Comparison of ENCODE assay signal across 22 mouse cellular contexts in the genomic region with DNA sequence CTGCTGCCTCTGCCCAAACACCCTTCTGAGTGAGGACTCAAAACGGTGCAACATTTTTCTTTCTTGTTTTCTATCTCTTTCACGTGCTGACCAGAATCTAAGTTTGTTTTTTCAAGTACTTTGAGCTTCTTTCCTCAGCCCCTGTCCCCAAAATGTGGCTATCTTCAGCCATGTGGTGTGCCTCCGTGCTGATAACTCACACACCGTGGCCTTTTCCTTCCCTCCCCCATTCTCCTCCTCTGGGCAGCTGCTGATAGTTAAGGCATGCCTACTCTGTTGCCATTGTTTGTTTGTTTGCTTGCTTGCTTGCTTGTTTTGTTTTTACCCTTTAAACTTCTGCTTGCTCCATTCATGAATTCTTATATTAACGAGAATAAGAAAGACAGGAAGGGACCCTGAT. TPM values are rescaled to one million over a fixed set of nuclear protein-coding genes. Genes with fewer than 3 reads are reported as not detected.
DNase-seq lines count a peak whose midpoint lies in the region; ATAC-seq lines count a peak whose summit lies in the region.
"Had no signal": no experiment of that assay in that cellular context is flagged by ENCODE, and none has a peak within 500 bp of the region (broad histone marks: within the 10 kb centered on the region; RNA-seq: fewer than 3 reads in every experiment).

No protein-coding gene starts in this region.

- H3K4me3 ChIP-seq in heart, embryonic 15.5 days = no peak overlapping the region
- H3K4me3 ChIP-seq: embryonic facial prominence, embryonic 10.5 days; gastrocnemius, adult 2 months; hindbrain, embryonic 12.5 days; midbrain, embryonic 15.5 days had no signal

- H3K36me3 ChIP-seq in heart, embryonic 15.5 days = no peaks in the 10 kb centered on the region
- H3K36me3 ChIP-seq: embryonic facial prominence, embryonic 10.5 days; hindbrain, embryonic 12.5 days; midbrain, embryonic 15.5 days had no signal

- intact Hi-C loops in heart, postnatal 10 days (cut with DNase I) = no loop called here

- WGBS in heart, embryonic 15.5 days = 13% methylated on average over 5 of the region's 5 CpGs

- H3K4me1 ChIP-seq in heart, embryonic 15.5 days (replicated peaks) = peaks cover 4% of the 10 kb centered on the region; the same call in 1 of the 2 replicates
- H3K4me1 ChIP-seq: midbrain, embryonic 15.5 days had no signal

- H3K9ac ChIP-seq in heart, embryonic 15.5 days = no peak overlapping the region
- H3K9ac ChIP-seq: hindbrain, embryonic 12.5 days; lung, embryonic 14.5 days; midbrain, embryonic 15.5 days had no signal

- no peak for ATAC-seq in heart, embryonic 15.5 days (replicated peaks; ENCODE audit: insufficient number of reproducible peaks, insufficient read depth, low FRiP score, low read depth)
- ATAC-seq in erythroblast, adult 5-6 weeks (replicated peaks; ENCODE audit: low FRiP score, poor library complexity, severe bottlenecking) = peak; percentile 50
- peak; percentile 89 for ATAC-seq in megakaryocyte progenitor cell, adult 5-6 weeks (replicated peaks; ENCODE audit: poor library complexity)
- ATAC-seq: inflammation-experienced regulatory T-cells, adult 6 months; midbrain, embryonic 15.5 days had no signal

- 0 out of 2 replicates have a peak, but pooled peaks cover 7% of the 10 kb centered on the region for H3K27me3 ChIP-seq in heart, embryonic 15.5 days

- no peak for DNase-seq in heart, postnatal 10 days
- DNase-seq in liver = peak; percentile 70
- DNase-seq in urinary bladder, postnatal 36 days (ENCODE audit: low spot score in 2 of 2) = no peak
- DNase-seq in urinary bladder, adult 2 months (ENCODE audit: low spot score) = no peak
- DNase-seq: adrenal gland, postnatal 25 days; cerebellum, postnatal 10 days; gastrocnemius, adult 2 months; kidney, postnatal 10 days; lung, embryonic 14.5 days; right cerebral cortex, adult 18-20 months had no signal

- no peak overlapping the region for H3K27ac ChIP-seq in heart, embryonic 15.5 days
- H3K27ac ChIP-seq: embryonic facial prominence, embryonic 10.5 days; gastrocnemius, adult 2 months; hindbrain, embryonic 12.5 days; macrophage; midbrain, embryonic 15.5 days had no signal

- 0 out of 2 replicates have a peak overlapping the region, but pooled peaks have one; percentile 5 for H3K4me2 ChIP-seq in heart, embryonic 15.5 days
- H3K4me2 ChIP-seq: hindbrain, embryonic 12.5 days; lung, embryonic 14.5 days; midbrain, embryonic 15.5 days had no signal

- no peaks in the 10 kb centered on the region for H3K9me3 ChIP-seq in heart, embryonic 15.5 days (replicated peaks)
- H3K9me3 ChIP-seq: embryonic facial prominence, embryonic 10.5 days; hindbrain, embryonic 12.5 days; midbrain, embryonic 15.5 days had no signal

RNA-seq across cellular contexts. Expression of a gene that starts 12.2 kb away (rescaled TPM):
- not detected in 2 replicates for polyA plus RNA-seq in heart, embryonic 15.5 days (2015; fragmentation: Nextera tagmentation; extraction: Ambion mirVana)
- total RNA-seq in heart, postnatal 10 days (2021) = not detected
- not detected in 2 replicates for total RNA-seq in erythroblast, adult 5-6 weeks (2015; ENCODE audit: low replicate concordance)
- total RNA-seq in erythroblast, adult 5-6 weeks (2017; ENCODE audit: low replicate concordance) = not detected in 2 replicates
- total RNA-seq in megakaryocyte progenitor cell, adult 5-6 weeks (2015) = not detected in 2 replicates
- total RNA-seq in megakaryocyte progenitor cell, adult 5-6 weeks (2017) = not detected in 2 replicates
- not detected in 2 replicates for polyA plus RNA-seq in urinary bladder, adult 2 months (2012; rRNA removed)
- total RNA-seq: adrenal gland, postnatal 25 days; ES-E14; gastrocnemius, adult 2 months; granulocyte monocyte progenitor cell, adult 5-6 weeks; left cerebral cortex, adult 8-10 months had no signal
- polyA plus RNA-seq: inflammation-experienced regulatory T-cells, adult 6 months; lung, embryonic 14.5 days; macrophage; small intestine, adult 2 months had no signal
